Mouse (Mus musculus): ENCODE data around the gene Samd11. TPM values are rescaled to one million over a fixed set of nuclear protein-coding genes. Genes with fewer than 3 reads are reported as not detected.

Gene Samd11
- total RNA-seq, 4 experiments from 2014 or later = 4.7 to 8.3 (median 7.7) TPM

- no peak for DNase-seq (ENCODE audit: low spot score in 2 of 2)
Measured at GRCm38 (mm10) chr4:156215649-156216048, 39.8 kb downstream of the Samd11 start, which contains the start of gene Perm1. Perm1 (plus strand) TSS chr4:156215868.

- DNase-seq (ENCODE audit: low spot score in 2 of 2) = no peak
Measured at GRCm38 (mm10) chr4:156213134-156213533, 42.3 kb downstream of the Samd11 start.

- DNase-seq (ENCODE audit: low spot score in 2 of 2) = no peak
Measured at GRCm38 (mm10) chr4:156209963-156210635, 45.4 kb downstream of the Samd11 start.

GRCm38 (mm10) chr4:156208872-156209271 is 46.6 kb downstream of the Samd11 start:
- DNase-seq (ENCODE audit: low spot score in 2 of 2) = no peak

- no peak for DNase-seq (ENCODE audit: low spot score in 2 of 2)
Measured at GRCm38 (mm10) chr4:156203413-156204131, 51.9 kb downstream of the Samd11 start.

- DNase-seq (ENCODE audit: low spot score in 2 of 2) = no peak
Measured at GRCm38 (mm10) chr4:156203001-156203412, 52.5 kb downstream of the Samd11 start, which contains the start of gene AW011738. AW011738 (plus strand) TSS chr4:156203304.

- DNase-seq (ENCODE audit: low spot score in 2 of 2) = no peak
Measured at GRCm38 (mm10) chr4:156202462-156202893, 53.0 kb downstream of the Samd11 start.

GRCm38 (mm10) chr4:156200623-156201475 is 54.6 kb downstream of the Samd11 start, which contains the start of gene Isg15:
Isg15 (minus strand) TSS chr4:156200818.
- no peak for DNase-seq (ENCODE audit: low spot score in 2 of 2)

- DNase-seq (ENCODE audit: low spot score in 2 of 2) = peak; percentile 67 to 79
Measured at GRCm38 (mm10) chr4:156197829-156198205, 57.6 kb downstream of the Samd11 start.

GRCm38 (mm10) chr4:156197131-156197828 is 58.2 kb downstream of the Samd11 start, which contains the start of gene Agrn:
Agrn (minus strand) TSS chr4:156197488.
- no peak for DNase-seq (ENCODE audit: low spot score in 2 of 2)

Small RNA genes within 50 kb of the gene (microRNA-seq; reads per million reads assigned to microRNA genes)
- 1.7 to 3.3 reads per million in 2 experiments for gene Mir7658

Other genes starting within 250 kb of the Samd11 start
- 1 to 10 TPM in 3 of 4 experiments, under 1 TPM in 1; 0.91 to 3.5 (median 1.5) TPM for gene Tnfrsf4, start 241.8 kb downstream of the Samd11 start, total RNA-seq (2022)
- gene Tnfrsf18, start 229.5 kb downstream of the Samd11 start, total RNA-seq (2022) = not detected
- gene Ttll10, start 196.2 kb downstream of the Samd11 start, total RNA-seq (2022) = under 1 TPM; 0.30 to 0.64 (median 0.44) TPM
- gene 9430015G10Rik, start 145.7 kb downstream of the Samd11 start, total RNA-seq (2022) = 10 to 100 TPM; 28.4 to 30.7 (median 29.0) TPM
- under 1 TPM; 0.49 to 0.72 (median 0.60) TPM for gene Rnf223, start 125.1 kb downstream of the Samd11 start, total RNA-seq (2022)
- gene Agrn, start 58.2 kb downstream of the Samd11 start, total RNA-seq (2022) = 100 to 1,000 TPM; 117 to 126 (median 122) TPM
- gene Isg15, start 54.8 kb downstream of the Samd11 start, total RNA-seq (2022) = 1 to 10 TPM; 1.2 to 3.3 (median 2.4) TPM
- gene AW011738, start 52.4 kb downstream of the Samd11 start, total RNA-seq (2022) = 1 to 10 TPM; 5.9 to 7.5 (median 7.0) TPM
- under 1 TPM; 0.34 to 0.59 (median 0.51) TPM for gene Perm1, start 39.8 kb downstream of the Samd11 start, total RNA-seq (2022)
- 10 to 100 TPM; 33.2 to 40.5 (median 38.6) TPM for gene Plekhn1, start 20.8 kb downstream of the Samd11 start, total RNA-seq (2022)
- 10 to 100 TPM; 64.5 to 70.3 (median 68.1) TPM for gene Noc2l, start 19.6 kb downstream of the Samd11 start, total RNA-seq (2022)
- not detected for gene Vmn2r-ps159, start 75.4 kb upstream of the Samd11 start, total RNA-seq (2022)